Mouse (Mus musculus): ENCODE data around the gene Gm28043. TPM values are rescaled to one million over a fixed set of nuclear protein-coding genes. Genes with fewer than 3 reads are reported as not detected.

The Gm28043 gene
- total and polyA plus RNA-seq, 3 experiments: 3.6 to 4.2 (median 3.7) TPM

DNA sequence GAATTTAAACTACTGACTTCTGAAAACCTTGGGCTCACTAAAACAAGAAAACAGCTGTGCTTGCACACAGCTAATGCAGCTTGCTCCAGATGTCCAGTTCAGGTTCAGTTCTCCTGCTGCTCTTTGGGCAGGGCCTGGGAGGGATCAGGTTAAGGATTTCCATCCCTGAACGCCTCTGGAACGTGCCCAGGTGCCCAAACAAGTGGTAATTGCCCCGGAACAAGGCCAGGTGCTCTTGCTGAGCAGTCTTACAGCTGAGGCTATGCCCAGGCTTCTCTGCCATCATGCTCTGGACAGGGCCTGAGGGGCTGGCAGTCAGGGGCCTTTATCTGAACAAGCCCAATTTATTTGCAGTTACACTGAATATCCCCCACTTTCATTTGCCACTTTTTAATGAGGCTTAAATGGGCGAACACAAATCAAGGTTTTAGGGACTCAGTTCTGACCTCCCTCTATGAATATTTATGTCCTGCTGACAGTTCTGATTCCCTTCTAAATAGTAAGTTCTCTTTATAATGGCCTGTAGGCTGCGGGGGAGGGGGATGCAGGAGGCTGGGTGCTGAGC, 92.4 kb downstream of the Gm28043 start:
- peaks cover 32 to 71% of the 10 kb centered on the region in 2 experiments for H3K36me3 ChIP-seq (replicated peaks in 1 of 2; ENCODE audit: control insufficient read depth in 1 of 2, insufficient read depth in 1 of 2, low read length in 1 of 2)
- in situ Hi-C loops (cut with MboI; ENCODE audit: low pct_ligation_motif_present, low pct_unique_long_range_greater_than_20kb, low sequenced_read_pairs): no loop called here

DNA sequence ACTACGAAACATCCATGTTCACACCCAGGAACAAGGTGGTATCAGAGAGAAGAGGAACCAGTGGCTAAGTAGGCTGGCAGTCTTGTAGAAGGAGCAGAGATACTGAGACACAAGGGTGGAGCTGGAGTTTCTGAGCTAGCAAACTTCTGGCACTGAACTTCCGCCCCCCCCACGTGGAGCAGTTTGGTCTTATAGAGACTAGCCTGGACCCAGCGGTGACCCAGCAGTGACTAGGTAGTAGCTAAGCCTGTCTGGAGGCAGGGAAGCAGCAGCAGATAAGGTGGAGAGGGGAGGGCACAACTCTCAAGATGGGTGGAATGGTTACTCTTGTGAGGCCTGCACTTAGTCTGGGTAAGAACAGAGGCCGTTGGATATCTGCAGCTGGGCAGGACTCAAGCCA, 94.1 kb downstream of the Gm28043 start:
- dilution Hi-C loops (cut with MboI; ENCODE audit: extremely low pct_ligation_motif_present, extremely low pct_unique_long_range_greater_than_20kb, low sequenced_read_pairs): no loop called here
- Histone ChIP-seq H3K36me3 (replicated peaks in 1 of 2; ENCODE audit: control insufficient read depth in 1 of 2, insufficient read depth in 1 of 2, low read length in 1 of 2) (peaks cover 15 to 54% of the 10 kb centered on the region in 2 experiments), H3K4me1 (ENCODE audit: control insufficient read depth in 1 of 2, insufficient read depth in 2 of 2) (peaks cover 21 to 81% of the 10 kb centered on the region in 2 experiments), H3K9ac (ENCODE audit: insufficient read depth, low read depth) (no peak overlapping the region), H3K27ac (ENCODE audit: insufficient read depth, low read depth) (no peak overlapping the region), H3K4me3 (replicated peaks in 1 of 3; ENCODE audit: low read depth in 2 of 3, low read length in 2 of 3, poor library complexity in 1 of 3) (no peak overlapping the region), H3K9me3 (replicated peaks; ENCODE audit: low read length) (no peaks in the 10 kb centered on the region), H3K4me2 (ENCODE audit: insufficient read depth, low read depth, poor library complexity, severe bottlenecking) (no peak overlapping the region), H3K79me2 (replicated peaks; ENCODE audit: control insufficient read depth, extremely low read depth, insufficient read depth, poor library complexity, severe bottlenecking) (no peaks in the 10 kb centered on the region), H3K27me3 (replicated peaks) (no peaks in the 10 kb centered on the region)
- TF ChIP-seq GABPA (IDR thresholded peaks at IDR 0.05; ENCODE audit: insufficient replicate concordance, low read depth, low read length) (no peak), CTCF (conservative IDR thresholded peaks at IDR 0.05 in 1 of 2, IDR thresholded peaks at IDR 0.05 in 1 of 2; ENCODE audit: low read depth in 2 of 2, low read length in 2 of 2) (no peak), RAD21 (IDR thresholded peaks at IDR 0.05; ENCODE audit: low read depth, low read length) (no peak), ETS1 (conservative IDR thresholded peaks at IDR 0.05; ENCODE audit: low read depth, low read length) (no peak), MEF2A (IDR thresholded peaks at IDR 0.05; ENCODE audit: borderline replicate concordance, low read depth, low read length) (no peak), E2F4 (IDR thresholded peaks at IDR 0.05; ENCODE audit: insufficient replicate concordance, low read depth, low read length) (no peak), PAX5 (IDR thresholded peaks at IDR 0.05; ENCODE audit: low read length) (no peak)
- in situ Hi-C loops (cut with MboI; ENCODE audit: low pct_ligation_motif_present, low pct_unique_long_range_greater_than_20kb, low sequenced_read_pairs): no loop called here
- DNase-seq (ENCODE audit: extremely low read depth): no peak

More for the DNA sequence above, 92.4 kb downstream of the Gm28043 start:
- Histone ChIP-seq H3K27me3 (replicated peaks) (no peaks in the 10 kb centered on the region), H3K4me2 (ENCODE audit: insufficient read depth, low read depth, poor library complexity, severe bottlenecking) (no peak overlapping the region), H3K27ac (ENCODE audit: insufficient read depth, low read depth) (no peak overlapping the region), H3K9ac (ENCODE audit: insufficient read depth, low read depth) (no peak overlapping the region), H3K79me2 (replicated peaks; ENCODE audit: control insufficient read depth, extremely low read depth, insufficient read depth, poor library complexity, severe bottlenecking) (no peaks in the 10 kb centered on the region), H3K4me1 (ENCODE audit: control insufficient read depth in 1 of 2, insufficient read depth in 2 of 2) (peaks cover 14 to 68% of the 10 kb centered on the region in 2 experiments), H3K4me3 (replicated peaks in 1 of 3; ENCODE audit: low read depth in 2 of 3, low read length in 2 of 3, poor library complexity in 1 of 3) (no peak overlapping the region), H3K9me3 (replicated peaks; ENCODE audit: low read length) (no peaks in the 10 kb centered on the region)
- TF ChIP-seq MAX (IDR thresholded peaks at IDR 0.05; ENCODE audit: low read length) (no peak), TBP (conservative IDR thresholded peaks at IDR 0.05; ENCODE audit: low read depth, low read length) (no peak), MEF2A (IDR thresholded peaks at IDR 0.05; ENCODE audit: borderline replicate concordance, low read depth, low read length) (no peak), ZMIZ1 (IDR thresholded peaks at IDR 0.05; ENCODE audit: low read depth, low read length) (no peak), ZKSCAN1 (IDR thresholded peaks at IDR 0.05; ENCODE audit: borderline replicate concordance, low read depth, low read length) (no peak), POLR2AphosphoS2 (IDR thresholded peaks at IDR 0.05; ENCODE audit: low read depth, low read length) (no peak; the same call in 1 of the 2 replicates), MAFK (IDR thresholded peaks at IDR 0.05; ENCODE audit: insufficient replicate concordance, low read length) (no peak), RCOR1 (conservative IDR thresholded peaks at IDR 0.05; ENCODE audit: low read depth, low read length) (no peak), ZC3H11A (IDR thresholded peaks at IDR 0.05; ENCODE audit: low read depth, low read length) (no peak), SIN3A (IDR thresholded peaks at IDR 0.05; ENCODE audit: low read length) (no peak), BHLHE40 (IDR thresholded peaks at IDR 0.05; ENCODE audit: low read depth, low read length) (no peak), NRF1 (IDR thresholded peaks at IDR 0.05; ENCODE audit: low read depth, low read length) (no peak), ETS1 (conservative IDR thresholded peaks at IDR 0.05; ENCODE audit: low read depth, low read length) (no peak), MYC (IDR thresholded peaks at IDR 0.05; ENCODE audit: low read depth, low read length) (no peak), UBTF (IDR thresholded peaks at IDR 0.05; ENCODE audit: low read depth, low read length) (no peak), IRF4 (IDR thresholded peaks at IDR 0.05; ENCODE audit: low read depth, low read length) (no peak)
- no peak for DNase-seq (ENCODE audit: extremely low read depth)
- dilution Hi-C loops (cut with MboI; ENCODE audit: extremely low pct_ligation_motif_present, extremely low pct_unique_long_range_greater_than_20kb, low sequenced_read_pairs): no loop called here
